Mouse (Mus musculus) myocyte (in vitro differentiated cells): ENCODE measurements around the gene Eno2. TPM values are rescaled to one million over a fixed set of nuclear protein-coding genes. Genes with fewer than 3 reads are reported as not detected.
"Not testable (repeated sequence)": the region's sequence is repeated elsewhere in the genome, so short reads cannot be mapped to it uniquely, and the experiment has no call there.

Source experiments
- H3K27me3 ChIP-seq: one replicate; pipeline ENCODE4 v1.6.1; 2011; ENCODE audit not compliant: control insufficient read depth, insufficient read depth, insufficient read length
- H3K36me3 ChIP-seq: one replicate; pipeline ENCODE4 v1.6.1; 2011; ENCODE audit not compliant: control insufficient read depth, insufficient read depth
- H3K4me2 ChIP-seq: one replicate; pipeline ENCODE4 v1.6.1; 2011; ENCODE audit warnings: low read depth, control low read depth
- H3K4me3 ChIP-seq: one replicate; pipeline ENCODE4 v1.5.1; 2011; ENCODE audit warnings: mild to moderate bottlenecking, control low read depth, moderate library complexity
- H3K79me2 ChIP-seq: one replicate; pipeline ENCODE4 v1.6.1; 2011; ENCODE audit not compliant: control insufficient read depth, insufficient read depth
- H3ac ChIP-seq: one replicate; pipeline ENCODE4 v1.6.1; 2011; ENCODE audit not compliant: control insufficient read depth, insufficient read length
- CEBPB ChIP-seq: IDR thresholded peaks from 2 replicates; pipeline ENCODE4 v1.6.1; 2011; ENCODE audit warnings: mild to moderate bottlenecking, moderate library complexity; ENCODE audit not compliant: poor library complexity, insufficient read depth, severe bottlenecking
- E2F4 ChIP-seq: IDR thresholded peaks from one replicate; pipeline ENCODE4 v1.6.1; 2011; ENCODE audit warnings: mild to moderate bottlenecking, control low read depth, moderate library complexity; ENCODE audit not compliant: insufficient read depth
- MAX ChIP-seq: IDR thresholded peaks from one replicate; pipeline ENCODE4 v1.6.1; 2011; ENCODE audit warnings: low read depth, mild to moderate bottlenecking, control low read depth
- MYOD1 ChIP-seq, 3 experiments: IDR thresholded peaks; one replicate each; pipeline ENCODE4 v1.6.1; 2011; ENCODE audit warnings: control low read depth in 2 of 3, low read depth in 2 of 3, mild to moderate bottlenecking in 2 of 3, moderate library complexity in 1 of 3; ENCODE audit not compliant: insufficient read length in 2 of 3, control insufficient read depth in 1 of 3
- MYOG ChIP-seq, 3 experiments: IDR thresholded peaks; one replicate each; pipeline ENCODE4 v1.6.1; 2011; ENCODE audit warnings: control low read depth in 2 of 3, low read depth in 2 of 3, mild to moderate bottlenecking in 2 of 3; ENCODE audit not compliant: insufficient read length in 2 of 3, control insufficient read depth in 1 of 3, insufficient read depth in 1 of 3
- POLR2A ChIP-seq: IDR thresholded peaks from one replicate; pipeline ENCODE4 v1.6.1; 2011; ENCODE audit warnings: low read depth, mild to moderate bottlenecking, control low read depth, moderate library complexity; ENCODE audit not compliant: insufficient read length
- POLR2AphosphoS2 ChIP-seq: IDR thresholded peaks from one replicate; pipeline ENCODE4 v1.6.1; 2011; ENCODE audit warnings: low read depth, control low read depth; ENCODE audit not compliant: insufficient read length
- REST ChIP-seq: IDR thresholded peaks from one replicate; pipeline ENCODE4 v1.6.1; 2011; ENCODE audit warnings: mild to moderate bottlenecking, control low read depth, moderate library complexity; ENCODE audit not compliant: insufficient read depth, insufficient read length
- SRF ChIP-seq: IDR thresholded peaks from one replicate; pipeline ENCODE4 v1.6.1; 2011; ENCODE audit warnings: low read depth; ENCODE audit not compliant: control insufficient read depth, insufficient read length
- TCF12 ChIP-seq: IDR thresholded peaks from one replicate; pipeline ENCODE4 v1.6.1; 2011; ENCODE audit warnings: mild to moderate bottlenecking, control low read depth; ENCODE audit not compliant: poor library complexity, insufficient read depth, severe bottlenecking
- TCF3 ChIP-seq: IDR thresholded peaks from one replicate; pipeline ENCODE4 v1.6.1; 2011; ENCODE audit warnings: low read depth, control low read depth; ENCODE audit not compliant: insufficient read length
- USF1 ChIP-seq: IDR thresholded peaks from one replicate; pipeline ENCODE4 v1.6.1; 2011; ENCODE audit warnings: low read depth, mild to moderate bottlenecking, control low read depth, moderate library complexity
- polyA plus RNA-seq: library from polyadenylated mRNA; unstranded; fragments of >200 nt; fragmentation: generic; extraction: Trizol; gene quantifications from one replicate; pipeline ENCODE4 v1.2.1, GENCODE M21; 2012; ENCODE audit warnings: missing spikeins

The Eno2 gene
- polyA plus RNA-seq, 1 experiment: 19.5 TPM

DNA sequence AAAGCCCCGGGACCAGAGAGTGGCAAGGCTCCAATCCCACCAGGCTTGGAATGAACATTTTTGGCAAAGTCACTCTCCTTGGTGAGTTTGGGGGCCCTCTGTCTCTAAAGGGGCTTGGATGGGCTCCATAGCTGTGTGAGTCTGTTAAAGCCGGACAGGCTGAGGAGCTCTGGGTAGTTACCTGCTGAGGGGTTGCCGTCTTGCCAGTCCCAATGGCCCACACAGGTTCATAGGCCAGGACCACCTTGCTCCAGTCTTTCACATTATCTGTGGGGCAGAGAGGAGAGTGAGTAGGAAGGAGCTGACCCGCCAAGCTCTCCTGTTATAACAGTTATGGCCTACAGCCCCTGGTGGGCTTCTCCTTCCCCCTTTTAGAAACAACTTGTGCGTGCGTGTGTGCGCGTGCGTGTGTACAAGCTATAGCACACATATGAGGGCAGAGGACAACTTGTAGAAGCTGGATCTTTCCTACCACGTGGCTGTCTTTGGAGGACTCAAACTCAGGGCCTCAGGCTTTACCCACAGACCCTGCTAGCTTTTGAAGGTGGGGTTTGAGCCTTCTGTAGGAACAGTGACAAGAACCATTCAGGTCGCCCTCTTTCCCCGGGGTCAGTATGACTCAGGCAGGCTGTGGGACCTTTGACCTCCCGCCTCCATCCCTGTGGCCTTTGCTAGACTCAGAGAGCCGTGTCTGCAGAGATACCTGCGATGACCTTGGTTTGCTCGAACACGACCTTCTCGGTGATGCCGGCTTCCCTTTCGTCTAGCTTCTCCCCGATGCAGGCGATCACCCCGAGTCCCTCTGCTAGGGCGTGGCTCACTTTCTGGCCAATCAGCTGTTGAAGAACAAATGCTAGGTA lies 42.5 kb upstream of the Eno2 start:
- H3ac ChIP-seq: peak overlapping the region; percentile 30
- peak overlapping the region; percentile 97 for H3K4me3 ChIP-seq
- no peaks in the 10 kb centered on the region for H3K27me3 ChIP-seq
- peaks cover 7% of the 10 kb centered on the region for H3K36me3 ChIP-seq
- H3K79me2 ChIP-seq: peaks cover 29% of the 10 kb centered on the region
- peak overlapping the region; percentile 83 for H3K4me2 ChIP-seq
- TF ChIP-seq REST: no peak
- TF ChIP-seq CEBPB: no peak
- TF ChIP-seq POLR2AphosphoS2: peak; percentile 10
- TF ChIP-seq TCF12: no peak
- no peak for TF ChIP-seq MYOG (IDR thresholded peaks at IDR 0.05; ENCODE audit: control insufficient read depth in 1 of 3, insufficient read depth in 1 of 3, insufficient read length in 2 of 3, low read depth in 2 of 3)

- Histone ChIP-seq H3K4me3 (peak overlapping the region; percentile 97), H3ac (no peak overlapping the region), H3K4me2 (peak overlapping the region; percentile 83), H3K79me2 (peaks cover 29% of the 10 kb centered on the region), H3K36me3 (peaks cover 6% of the 10 kb centered on the region), H3K27me3 (no peaks in the 10 kb centered on the region)
- no peak for TF ChIP-seq USF1
- TF ChIP-seq TCF3: no peak
- no peak for TF ChIP-seq CEBPB
- TF ChIP-seq MAX: no peak
- no peak for TF ChIP-seq TCF12
- TF ChIP-seq MYOD1 (IDR thresholded peaks at IDR 0.05; ENCODE audit: control insufficient read depth in 1 of 3, insufficient read length in 2 of 3, low read depth in 2 of 3): no peak
- no peak for TF ChIP-seq SRF
- TF ChIP-seq POLR2AphosphoS2: no peak
- TF ChIP-seq POLR2A: no peak
- TF ChIP-seq REST: no peak
- TF ChIP-seq MYOG (IDR thresholded peaks at IDR 0.05; ENCODE audit: control insufficient read depth in 1 of 3, insufficient read depth in 1 of 3, insufficient read length in 2 of 3, low read depth in 2 of 3): no peak
- TF ChIP-seq E2F4: no peak
These were observed 41.9 kb upstream of the Eno2 start for GRCm38 (mm10) chr6:124811403-124811665.

DNA sequence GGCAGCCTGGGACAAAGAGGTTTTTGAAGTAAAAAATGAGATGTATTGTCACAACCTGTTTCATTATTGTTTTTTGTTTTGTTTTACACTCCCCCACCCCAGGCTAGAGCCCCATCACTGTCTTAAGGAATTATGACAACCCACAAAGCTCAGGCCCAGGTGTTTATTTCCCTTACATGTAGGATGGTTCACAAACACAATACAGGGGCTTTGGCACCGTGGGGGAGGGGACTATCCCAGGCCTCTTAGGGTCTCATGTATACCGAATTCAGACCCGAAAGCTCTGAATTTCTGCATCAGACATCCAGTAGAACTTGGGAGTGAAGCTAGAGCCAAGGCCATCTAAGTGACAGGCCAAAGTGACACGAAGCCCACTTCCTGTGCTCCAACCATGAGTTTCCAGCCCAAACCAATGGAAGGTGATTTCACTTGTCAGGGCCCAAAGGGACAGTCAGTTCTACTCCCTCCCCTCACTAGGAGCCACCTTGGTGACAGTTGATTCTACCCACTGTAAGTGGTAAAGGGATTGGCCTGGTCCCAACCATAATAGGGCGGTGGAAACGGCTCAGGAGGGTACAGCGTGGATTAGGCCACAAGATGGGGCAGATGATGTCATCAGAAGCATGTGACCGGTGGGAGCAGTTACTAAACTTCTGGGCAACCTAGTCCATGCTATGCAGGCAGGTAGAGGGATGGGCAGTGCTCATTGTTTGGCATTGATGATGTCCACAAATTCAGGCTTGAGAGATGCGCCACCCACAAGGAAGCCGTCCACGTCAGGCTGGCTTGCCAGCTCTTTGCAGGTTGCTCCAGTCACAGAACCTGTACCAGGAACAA lies 41.3 kb upstream of the Eno2 start:
- Histone ChIP-seq H3K79me2 (peaks cover 29% of the 10 kb centered on the region), H3K4me2 (peak overlapping the region; percentile 92), H3K4me3 (peak overlapping the region; percentile 81)
- H3K36me3 ChIP-seq, H3ac ChIP-seq, H3K27me3 ChIP-seq: not testable (repeated sequence)
- TF ChIP-seq USF1: peak; percentile 8
- peak; percentile 39 for TF ChIP-seq POLR2AphosphoS2
- peak; percentile 26 for TF ChIP-seq POLR2A

GRCm38 (mm10) chr6:124809775-124810538 lies 40.5 kb upstream of the Eno2 start:
- H3K27me3 ChIP-seq: no peaks in the 10 kb centered on the region
- H3K36me3 ChIP-seq: peaks cover 6% of the 10 kb centered on the region
- H3K79me2 ChIP-seq: peaks cover 29% of the 10 kb centered on the region
- TF ChIP-seq POLR2AphosphoS2 (peak; percentile 85), MYOD1 (IDR thresholded peaks at IDR 0.05; ENCODE audit: control insufficient read depth in 1 of 3, insufficient read length in 2 of 3, low read depth in 2 of 3) (no peak), POLR2A (peak; percentile 49)
- peak overlapping the region; percentile 16 for H3ac ChIP-seq
- peak overlapping the region; percentile 81 for H3K4me3 ChIP-seq
- H3K4me2 ChIP-seq: peak overlapping the region; percentile 92
